Mouse (Mus musculus) kidney, adult 9 months (tissue): ENCODE results near the gene Tor3a.

ENCODE experiments used
- DNase-seq: peaks from one replicate; pipeline ENCODE4 v3.0.0; 2022

Tor3a gene

GRCm38 (mm10) chr1:156674195-156675000 lies at the start of gene Tor3a:
Tor3a (minus strand) TSS chr1:156674356.
- peak; percentile 83 for DNase-seq

GRCm38 (mm10) chr1:156722089-156722488 lies 47.9 kb upstream of the Tor3a start:
- DNase-seq: no peak

- DNase-seq: peak; percentile 42
Observed at GRCm38 (mm10) chr1:156720046-156720445, 45.9 kb upstream of the Tor3a start.

GRCm38 (mm10) chr1:156718950-156719805 lies 45.0 kb upstream of the Tor3a start, which contains the start of gene Fam20b:
Fam20b (minus strand) TSS chr1:156719086.
- DNase-seq: peak; percentile 97

GRCm38 (mm10) chr1:156718286-156718949 lies 44.3 kb upstream of the Tor3a start:
- DNase-seq: peak; percentile 54

- peak; percentile 88 for DNase-seq
Observed at GRCm38 (mm10) chr1:156717751-156718285, 43.7 kb upstream of the Tor3a start.

GRCm38 (mm10) chr1:156716681-156717080 lies 42.5 kb upstream of the Tor3a start:
- DNase-seq: no peak

GRCm38 (mm10) chr1:156710472-156711098 lies 36.4 kb upstream of the Tor3a start:
- DNase-seq: no peak

GRCm38 (mm10) chr1:156708672-156709071 lies 34.5 kb upstream of the Tor3a start:
- no peak for DNase-seq

GRCm38 (mm10) chr1:156705696-156706285 lies 31.6 kb upstream of the Tor3a start:
- DNase-seq: no peak

GRCm38 (mm10) chr1:156703444-156703843 lies 29.3 kb upstream of the Tor3a start:
- no peak for DNase-seq

GRCm38 (mm10) chr1:156702151-156702550 lies 28.0 kb upstream of the Tor3a start:
- no peak for DNase-seq

- DNase-seq: no peak
Observed at GRCm38 (mm10) chr1:156686025-156686661, 12.0 kb upstream of the Tor3a start.

GRCm38 (mm10) chr1:156679599-156679998 lies 5.4 kb upstream of the Tor3a start:
- DNase-seq: no peak

- DNase-seq: no peak
Observed at GRCm38 (mm10) chr1:156677230-156677629, 3.1 kb upstream of the Tor3a start.

- no peak for DNase-seq
Observed at GRCm38 (mm10) chr1:156676596-156676995, 2.4 kb upstream of the Tor3a start.

- peak; percentile 67 for DNase-seq
Observed at GRCm38 (mm10) chr1:156676171-156676570, 2.0 kb upstream of the Tor3a start.

GRCm38 (mm10) chr1:156673476-156674194 lies 521 bp downstream of the Tor3a start:
- peak; percentile 39 for DNase-seq

- DNase-seq: peak; percentile 18
Observed at GRCm38 (mm10) chr1:156672720-156673475, 1.3 kb downstream of the Tor3a start.

- no peak for DNase-seq
Observed at GRCm38 (mm10) chr1:156671921-156672320, 2.2 kb downstream of the Tor3a start.
